Mouse (Mus musculus) thymus, postnatal 10 days (tissue): ENCODE measurements around the gene BC028528.
A peak's percentile ranks its signal among the peaks of the same experiment; 100 is the strongest.
"Not testable (repeated sequence)": the region's sequence is repeated elsewhere in the genome, so short reads cannot be mapped to it uniquely, and the experiment has no call there.

Experiments used
- DNase-seq, 2 experiments: peaks; one replicate each; pipeline ENCODE4 v3.0.0; 2021; ENCODE audit warnings: low spot score in 2 of 2

The BC028528 gene

DNA sequence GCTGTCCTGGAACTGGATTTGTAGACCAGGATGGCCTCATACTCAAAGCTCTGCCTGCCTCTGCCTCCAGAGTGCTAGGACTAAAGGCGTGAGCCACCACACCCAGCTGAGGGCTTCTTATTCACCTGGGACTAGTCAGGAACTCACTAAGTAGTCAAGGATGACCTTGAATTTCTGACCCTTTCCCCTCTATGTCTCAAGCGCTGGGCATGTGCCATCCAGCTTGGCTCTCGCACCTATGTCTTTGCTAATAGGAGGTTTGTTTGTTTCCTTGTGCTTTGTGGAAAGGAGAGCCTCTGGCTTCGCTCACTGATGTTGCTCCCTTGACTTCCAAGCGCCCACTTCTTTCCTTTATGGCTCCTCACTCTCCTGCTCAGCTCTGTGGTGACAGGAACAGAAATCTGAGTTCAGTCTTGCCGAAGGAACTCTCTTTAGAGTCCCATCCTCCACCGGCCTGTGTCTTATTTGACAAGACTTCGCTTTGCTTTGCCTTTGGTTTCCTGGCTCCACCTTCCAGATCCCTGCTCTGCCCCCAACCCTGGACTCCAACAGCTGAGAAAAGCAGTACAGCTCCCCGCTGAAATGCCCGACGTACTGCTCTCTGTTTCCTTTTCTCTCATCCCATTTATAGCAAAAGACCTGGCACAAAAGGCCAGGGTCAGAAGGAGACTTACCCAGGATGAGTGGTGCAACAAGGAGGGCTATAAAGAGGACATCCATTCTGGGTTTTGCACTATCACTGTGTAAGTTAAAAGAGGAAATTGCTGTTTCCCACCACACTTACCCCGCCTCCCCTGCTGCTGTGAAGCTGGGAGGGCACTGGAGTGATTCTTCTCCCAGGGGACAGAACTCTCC, at the start of gene BC028528:
BC028528 (minus strand) TSS at position 795 of the 855 bp plus-strand sequence.
- no peak for DNase-seq

DNA sequence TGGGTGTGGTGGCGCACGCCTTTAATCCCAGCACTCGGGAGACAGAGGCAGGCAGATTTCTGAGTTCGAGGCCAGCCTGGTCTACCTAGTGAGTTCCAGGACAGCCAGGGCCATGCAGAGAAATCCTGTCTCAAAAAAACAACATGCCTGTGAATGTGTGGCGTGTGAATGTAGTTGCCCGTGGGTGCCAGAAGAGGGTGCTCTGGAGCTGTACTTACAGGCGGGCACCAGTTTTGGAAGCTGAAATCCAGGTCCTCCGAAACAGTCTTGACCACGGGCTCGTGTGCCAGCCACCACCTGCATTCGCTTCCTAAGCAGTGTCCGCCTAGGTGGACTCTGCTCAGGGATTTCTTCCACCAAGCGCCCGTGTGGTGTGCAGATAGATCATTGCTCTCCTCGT, 47.0 kb upstream of the BC028528 start:
- peak in 1 of 2 experiments; percentile 31 for DNase-seq

DNA sequence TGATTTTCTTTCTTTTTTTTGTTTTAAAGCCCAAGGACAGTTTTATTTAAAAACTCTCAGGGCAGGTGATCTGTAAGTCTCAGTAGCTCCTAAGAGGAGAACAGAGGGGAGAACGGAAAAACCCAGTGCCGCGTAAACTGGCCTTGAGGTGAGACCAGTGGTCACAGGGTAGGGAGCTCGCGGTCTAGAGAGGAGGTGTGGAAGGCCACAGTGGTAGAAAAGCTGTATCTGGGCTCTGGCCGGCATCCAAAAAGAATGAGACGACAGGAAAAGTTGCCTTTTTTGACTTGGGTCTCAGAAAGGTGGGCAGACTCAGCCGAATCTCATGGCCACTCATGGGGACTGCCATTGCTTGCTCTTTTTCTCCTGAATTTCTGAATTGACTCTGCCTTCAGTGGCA, 46.4 kb upstream of the BC028528 start:
- no peak for DNase-seq

DNA sequence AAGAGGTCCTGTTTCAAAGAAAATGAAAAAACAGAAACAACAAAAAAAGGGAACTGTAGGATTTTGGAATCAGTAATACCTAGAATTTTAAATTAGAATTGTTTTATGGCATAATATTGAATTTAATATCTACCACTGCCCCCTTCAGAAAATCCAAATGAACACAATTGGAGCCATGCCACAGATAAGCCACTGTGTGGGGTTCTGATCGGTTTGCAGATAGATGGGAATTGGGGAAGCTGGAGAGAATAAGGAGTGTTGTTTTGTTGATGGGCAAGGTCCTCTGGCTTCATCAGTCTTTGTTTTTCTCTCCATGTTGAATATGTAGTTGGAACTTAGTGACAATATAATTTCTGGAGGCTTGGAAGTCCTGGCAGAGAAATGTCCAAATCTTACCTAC, 42.6 kb upstream of the BC028528 start:
- DNase-seq, result no peak

DNA sequence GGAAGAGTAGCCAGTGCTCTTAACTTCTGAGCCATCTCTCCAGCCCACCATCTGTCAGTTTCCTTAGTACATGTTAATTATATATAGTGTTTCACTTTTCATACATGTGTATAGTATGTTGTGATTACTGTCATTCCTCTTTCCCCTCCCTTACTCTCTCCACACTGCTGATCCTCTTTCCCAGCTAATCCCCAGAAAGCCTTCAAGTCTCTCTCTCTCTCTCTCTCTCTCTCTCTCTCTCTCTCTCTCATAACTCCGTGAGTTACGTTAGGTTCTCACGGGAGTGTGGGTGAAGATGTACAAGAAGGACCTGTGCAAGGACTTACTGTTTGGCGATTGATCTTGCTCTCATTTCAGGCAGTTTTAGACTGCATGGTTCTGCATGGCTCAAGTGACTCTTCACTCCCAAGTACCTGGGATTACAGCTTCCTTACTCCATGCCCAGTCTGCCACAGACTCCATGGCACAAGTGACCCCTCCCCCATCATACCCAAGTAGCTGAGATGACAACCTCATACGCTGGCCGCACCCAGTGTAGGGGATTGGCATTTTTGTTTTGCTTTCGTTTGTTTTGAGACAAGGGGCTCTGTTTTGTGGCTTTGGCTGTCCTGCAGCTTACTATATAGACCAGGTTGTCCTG, 41.4 kb upstream of the BC028528 start:
- DNase-seq, result no peak

DNA sequence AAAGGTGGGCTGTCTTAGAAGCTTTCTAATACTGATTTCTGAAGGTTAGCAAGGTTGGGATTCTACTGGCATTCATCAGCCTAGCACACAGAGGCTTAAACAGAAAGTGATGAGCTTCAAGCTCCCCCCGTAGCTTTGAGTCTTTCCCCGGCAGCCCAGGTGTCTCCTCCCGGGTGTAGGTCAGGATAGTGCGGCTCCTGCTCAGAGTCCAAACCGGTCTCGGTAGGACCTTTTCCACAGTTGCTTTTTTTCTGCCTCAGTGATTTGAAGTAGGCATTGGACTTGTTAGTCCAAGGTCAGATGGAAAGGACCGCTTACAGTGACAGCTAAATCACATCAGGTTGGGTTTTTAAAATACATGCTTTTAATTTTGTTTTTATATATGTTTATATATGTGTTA, 40.8 kb upstream of the BC028528 start:
- DNase-seq, result no peak

DNA sequence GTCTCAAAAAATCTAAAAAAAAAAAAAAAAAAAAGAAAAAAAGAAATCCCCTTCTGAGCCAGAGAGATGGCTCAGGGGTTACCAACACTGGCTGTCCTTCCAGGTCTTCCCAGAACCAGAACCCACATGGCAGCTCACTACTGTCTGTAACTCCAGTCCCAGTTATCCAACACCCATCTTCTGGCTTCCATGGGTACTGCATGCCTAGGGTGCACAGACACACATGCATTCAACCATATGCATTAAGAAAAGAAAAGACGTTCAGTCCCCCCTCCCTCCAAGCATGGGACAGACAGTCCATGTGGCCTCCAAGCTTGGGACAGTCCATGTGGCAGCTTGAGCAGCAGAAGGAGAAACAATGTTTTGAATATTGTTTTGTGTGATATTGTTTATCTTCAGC, 40.4 kb upstream of the BC028528 start:
- no peak for DNase-seq

DNA sequence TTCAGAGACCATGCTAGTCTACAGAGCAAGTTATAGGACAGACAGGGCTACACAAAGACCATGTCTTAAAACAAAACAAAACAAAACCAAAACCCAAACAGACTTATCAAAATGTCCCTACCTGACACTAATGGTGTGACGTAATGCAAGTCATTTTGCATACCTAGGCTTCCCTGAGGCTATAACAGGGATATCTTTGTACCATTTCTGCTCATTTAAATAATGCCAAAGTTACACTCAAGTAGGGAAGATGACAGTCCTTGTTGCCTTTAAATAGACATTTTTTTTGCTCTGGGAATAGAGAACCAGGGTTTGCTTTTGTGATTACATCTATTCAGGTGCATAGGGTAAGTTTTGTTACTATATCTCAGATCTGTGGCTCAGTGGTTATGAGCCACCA, 39.7 kb upstream of the BC028528 start:
- no peak for DNase-seq

DNA sequence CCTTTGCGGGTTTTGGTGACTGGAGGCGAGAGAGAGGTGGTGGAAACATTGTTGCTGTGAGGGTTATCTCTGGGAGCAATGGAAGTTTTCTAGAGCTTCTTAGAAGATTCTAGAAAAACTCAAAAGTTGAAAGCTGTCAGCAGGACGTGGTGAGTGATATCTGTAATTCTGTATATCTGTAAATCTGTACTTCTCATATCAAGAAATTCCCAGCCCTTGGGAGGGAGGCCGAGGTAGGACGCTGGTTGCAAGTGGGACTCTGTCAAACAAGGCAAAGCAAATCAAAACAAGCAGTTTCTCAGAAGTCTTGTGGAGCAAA, 38.6 kb upstream of the BC028528 start:
- DNase-seq, result peak in 1 of 2 experiments; percentile 28

DNA sequence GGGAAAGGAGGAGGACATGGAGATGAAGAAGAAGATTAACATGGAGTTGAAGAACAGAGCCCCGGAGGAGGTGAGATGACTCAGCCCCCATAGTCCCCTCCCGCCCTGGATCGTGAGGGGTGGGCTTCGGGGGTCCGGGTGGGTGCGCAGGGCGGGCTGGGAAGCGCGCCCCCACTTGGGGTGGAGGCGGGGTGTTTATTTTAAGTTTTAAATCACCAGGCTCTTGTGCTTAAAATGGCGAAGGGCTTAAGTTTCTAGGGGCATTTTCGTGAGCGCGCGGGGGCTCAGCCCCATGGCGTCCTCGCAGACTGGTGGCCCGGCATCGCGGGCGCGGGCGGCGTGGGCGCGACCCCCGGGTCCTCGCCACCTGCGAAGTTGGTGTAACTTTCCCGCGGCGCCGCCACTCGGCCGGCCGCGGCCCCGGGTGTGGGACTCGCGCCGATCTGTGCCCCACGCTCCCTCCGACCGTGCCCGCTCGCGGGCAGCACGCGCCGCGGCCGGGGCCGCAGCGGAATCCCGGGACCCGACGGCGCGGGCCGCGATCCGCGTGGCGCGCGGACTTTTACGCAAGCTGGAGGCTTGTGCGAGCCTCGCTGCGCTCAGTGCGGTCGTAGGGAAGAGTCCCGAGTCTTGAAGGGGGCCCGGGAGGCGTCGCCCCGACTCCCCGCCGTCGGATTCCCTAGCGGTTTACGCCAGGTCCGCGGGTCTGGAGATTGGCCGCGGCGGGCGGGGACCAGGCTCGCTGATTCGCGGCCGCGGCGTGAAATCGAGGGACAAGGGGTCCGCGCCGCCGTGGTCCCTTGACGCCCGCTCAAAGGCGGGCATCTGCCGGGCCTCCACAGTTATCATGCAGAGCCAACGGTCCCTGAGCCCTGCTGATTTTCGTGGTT, 38.0 kb upstream of the BC028528 start:
- DNase-seq, result peak; percentile 32 to 44

DNA sequence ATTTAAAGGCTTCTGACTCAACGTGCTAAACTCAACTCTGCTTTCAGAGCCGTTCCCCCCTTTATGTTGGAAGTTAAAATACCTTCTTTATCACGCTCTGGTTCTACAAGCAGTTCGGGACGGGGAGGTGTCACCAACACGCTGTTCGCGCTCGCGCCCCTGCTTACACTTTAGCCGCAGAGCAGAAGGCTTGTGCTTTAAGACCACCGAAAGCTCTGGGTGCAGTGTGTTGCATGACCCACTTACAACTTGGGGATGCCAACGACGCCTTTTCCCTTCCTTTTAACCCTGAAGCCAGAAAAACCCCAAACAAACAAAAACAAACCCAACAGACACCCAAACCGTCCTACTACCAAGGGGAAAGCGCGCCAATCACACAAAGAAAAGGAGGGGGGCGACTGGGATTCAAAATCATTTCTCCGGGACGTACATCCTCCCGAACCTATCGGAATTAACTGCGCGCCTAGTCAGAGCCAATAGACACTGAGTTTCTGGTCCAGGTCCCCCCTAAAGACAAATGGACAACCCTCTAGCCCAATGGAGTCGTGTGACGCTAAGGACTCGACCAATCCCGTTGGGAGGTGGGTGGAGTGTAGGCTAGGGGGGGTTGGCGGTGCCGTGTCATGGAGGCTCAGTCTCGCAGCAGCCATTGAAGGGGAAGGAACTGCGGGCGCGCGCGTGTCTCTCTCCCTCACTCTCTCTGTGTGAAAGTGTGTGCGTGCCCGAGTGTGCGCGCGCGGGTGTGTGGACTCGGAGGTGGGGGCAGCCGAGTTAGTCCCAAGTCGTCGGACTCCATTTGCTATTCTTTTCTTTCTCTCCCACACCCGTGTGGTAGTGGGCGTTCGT, 37.1 kb upstream of the BC028528 start, which contains the start of gene Anp32e:
Anp32e (plus strand) TSS at position 589 of the 846 bp plus-strand sequence.
- peak; percentile 97 to 98 for DNase-seq

DNA sequence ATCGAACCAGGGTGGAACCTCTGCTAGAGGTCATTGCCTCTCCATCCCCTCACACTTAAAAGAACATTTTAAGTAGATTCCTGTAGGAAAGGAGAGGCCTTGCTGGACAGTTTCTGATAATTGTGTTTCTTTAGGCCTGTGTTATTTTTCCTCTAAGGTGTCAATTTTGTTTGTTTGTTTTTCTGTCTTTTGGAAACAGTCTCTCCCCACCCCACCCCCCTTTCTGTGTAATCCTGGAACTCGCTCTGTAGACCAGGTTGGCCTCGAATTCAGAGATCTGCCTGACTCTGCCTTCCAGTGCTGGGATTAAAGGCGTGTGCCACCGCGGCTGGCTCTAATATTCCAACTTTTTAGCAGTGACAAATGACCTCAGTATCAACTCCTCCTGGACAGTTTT, 36.5 kb upstream of the BC028528 start:
- DNase-seq, result no peak

DNA sequence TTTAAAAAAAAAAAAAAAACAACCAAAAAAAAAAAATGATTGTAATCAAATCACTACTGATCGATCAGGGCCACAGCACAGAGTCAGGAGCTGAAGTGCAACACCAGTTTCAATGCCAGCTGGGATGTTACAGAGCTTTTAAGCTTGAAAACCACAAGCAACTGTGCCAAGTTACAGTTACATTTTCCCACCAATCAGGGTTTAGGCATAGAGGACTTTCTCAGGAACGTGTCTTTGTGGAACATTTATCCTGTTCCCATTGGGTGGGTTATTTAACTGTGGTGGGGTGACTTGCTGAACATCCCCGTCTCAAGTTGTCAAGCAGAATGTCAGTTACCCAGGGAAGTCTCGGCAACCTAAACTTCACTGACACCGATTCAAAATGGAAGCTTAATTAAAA, 33.3 kb upstream of the BC028528 start:
- peak in 1 of 2 experiments; percentile 36 for DNase-seq

DNA sequence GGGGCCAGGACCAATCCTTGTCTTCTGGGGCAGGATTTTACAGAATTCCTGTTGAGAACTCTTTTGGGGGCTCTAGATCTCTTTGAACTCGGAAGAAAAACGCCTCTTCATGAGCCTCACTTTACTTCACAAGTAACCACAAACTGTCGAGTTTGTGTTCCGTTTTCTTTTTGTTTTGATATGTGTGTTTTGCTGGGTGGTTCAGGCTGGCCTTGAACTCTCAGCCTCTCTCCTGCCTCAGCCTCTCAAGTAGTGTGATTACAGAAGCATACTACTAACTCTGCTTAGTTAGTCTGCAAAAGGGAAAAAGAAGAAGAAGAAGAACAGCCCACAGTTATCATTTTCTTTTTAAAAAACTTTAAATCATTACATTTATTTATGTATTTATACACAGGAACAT, 32.4 kb upstream of the BC028528 start:
- peak in 1 of 2 experiments; percentile 35 for DNase-seq

DNA sequence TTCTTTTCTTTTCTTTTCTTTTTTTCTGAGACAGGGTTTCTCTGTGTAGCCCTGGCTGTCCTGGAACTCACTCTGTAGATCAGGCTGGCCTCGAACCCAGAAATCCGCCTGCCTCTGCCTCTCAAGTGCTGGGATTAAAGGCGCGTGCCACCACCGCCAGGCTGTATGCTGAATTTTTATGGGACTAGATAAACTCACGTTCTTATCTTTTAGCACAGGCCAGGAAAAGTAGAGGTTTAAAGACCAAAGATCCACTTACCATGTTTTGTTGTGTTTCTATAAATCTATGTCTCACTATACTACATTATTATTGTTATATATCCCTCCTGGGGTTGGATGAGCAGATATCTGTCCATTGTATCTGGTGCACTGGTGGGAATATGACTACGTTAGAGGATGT, 31.6 kb upstream of the BC028528 start:
- not testable (repeated sequence) for DNase-seq

DNA sequence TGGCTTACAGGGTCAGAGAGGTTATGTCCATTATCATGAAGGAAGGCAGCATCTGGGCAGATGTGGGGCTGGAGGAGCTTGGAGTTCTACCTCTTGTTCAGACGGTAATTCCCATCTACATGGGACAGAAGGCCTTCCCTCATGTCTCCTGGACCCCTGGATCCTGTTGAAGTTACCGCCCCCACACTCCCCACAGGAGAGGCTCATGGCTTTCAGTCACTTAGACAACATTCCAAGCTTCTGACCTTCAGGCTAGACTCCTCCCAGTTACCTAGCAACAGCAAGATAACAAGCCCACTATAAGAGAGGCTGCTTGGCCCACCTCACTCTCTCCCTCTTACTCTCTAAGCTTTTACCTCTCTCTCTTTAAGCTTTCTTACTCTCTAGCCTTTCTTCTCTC, 28.7 kb upstream of the BC028528 start:
- not testable (repeated sequence) for DNase-seq

DNA sequence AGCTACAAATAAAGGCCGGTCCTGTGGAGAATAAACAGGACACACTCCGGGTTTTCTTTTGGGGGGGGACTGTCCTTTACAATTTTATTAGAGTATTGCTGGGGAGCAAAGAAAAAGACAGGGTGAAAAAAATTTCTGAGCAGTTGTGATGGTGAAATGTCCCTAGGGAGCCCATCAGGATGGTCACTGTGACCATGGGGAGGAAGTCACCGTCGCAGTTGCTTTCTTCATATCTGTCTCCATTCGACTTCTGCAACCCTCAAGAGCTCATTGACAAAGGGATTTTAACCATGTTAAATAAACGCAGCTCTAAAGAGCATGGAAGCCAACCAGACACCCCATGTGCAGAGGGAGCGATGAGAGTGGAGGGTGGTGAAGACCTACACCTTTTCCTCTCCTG, 25.0 kb upstream of the BC028528 start:
- DNase-seq, result no peak

DNA sequence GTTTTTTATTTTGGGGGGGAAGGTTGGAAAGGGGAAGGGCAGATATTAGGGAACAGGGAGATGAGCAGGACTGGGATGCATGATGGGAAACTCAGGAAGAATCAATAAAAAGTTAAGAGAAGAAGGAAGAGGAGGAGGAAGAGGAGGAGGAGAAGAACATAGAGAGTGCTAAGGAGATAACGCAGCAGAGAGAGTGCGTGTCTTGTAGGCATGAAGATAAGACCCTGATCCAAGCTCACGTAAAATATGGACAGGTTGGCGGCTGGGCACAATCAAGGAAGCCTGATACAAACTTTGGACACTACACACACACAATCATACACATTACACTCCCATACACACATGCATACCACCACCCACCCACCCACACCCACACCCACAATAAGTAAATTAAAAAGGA, 22.9 kb upstream of the BC028528 start:
- no peak for DNase-seq

DNA sequence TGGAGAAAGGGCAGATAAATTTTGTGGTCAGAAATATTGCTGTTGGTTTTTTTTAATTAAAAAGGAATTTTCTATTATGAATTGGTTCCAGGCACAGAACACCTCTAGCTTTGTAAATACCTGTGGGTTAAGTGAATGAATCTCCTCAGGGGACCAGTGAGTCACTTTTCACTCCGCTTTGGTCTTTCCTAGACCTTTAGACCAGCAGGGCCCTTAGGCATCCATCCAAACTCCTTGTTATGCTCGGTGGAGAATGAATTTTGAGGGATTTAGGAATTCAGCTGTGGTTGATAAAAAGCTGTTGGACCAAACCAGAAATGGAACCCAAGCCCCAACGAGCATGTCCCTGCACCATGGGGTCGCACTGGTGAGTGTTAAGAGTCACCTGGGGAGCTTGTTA, 15.8 kb upstream of the BC028528 start:
- DNase-seq, result no peak

DNA sequence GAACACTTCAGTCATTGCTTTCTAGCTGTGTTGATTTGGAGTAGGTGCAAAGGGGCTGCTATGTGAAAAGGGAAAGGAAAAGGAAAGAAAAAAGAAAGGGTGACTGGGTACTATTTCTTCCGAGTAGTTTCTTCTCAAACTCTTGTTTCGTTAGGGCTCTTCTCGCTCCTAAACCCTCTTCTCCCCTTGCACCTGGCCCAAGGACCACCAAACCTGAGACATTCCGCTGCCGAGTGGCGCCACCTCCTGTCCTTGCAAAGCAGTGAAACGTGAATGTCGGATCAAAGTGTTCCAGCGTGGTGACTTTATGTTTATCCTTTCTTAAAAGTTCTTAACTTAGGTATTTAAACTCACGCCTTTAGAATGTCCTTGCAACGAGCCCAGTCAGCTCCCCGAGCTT, 15.1 kb upstream of the BC028528 start:
- peak; percentile 74 to 84 for DNase-seq

DNA sequence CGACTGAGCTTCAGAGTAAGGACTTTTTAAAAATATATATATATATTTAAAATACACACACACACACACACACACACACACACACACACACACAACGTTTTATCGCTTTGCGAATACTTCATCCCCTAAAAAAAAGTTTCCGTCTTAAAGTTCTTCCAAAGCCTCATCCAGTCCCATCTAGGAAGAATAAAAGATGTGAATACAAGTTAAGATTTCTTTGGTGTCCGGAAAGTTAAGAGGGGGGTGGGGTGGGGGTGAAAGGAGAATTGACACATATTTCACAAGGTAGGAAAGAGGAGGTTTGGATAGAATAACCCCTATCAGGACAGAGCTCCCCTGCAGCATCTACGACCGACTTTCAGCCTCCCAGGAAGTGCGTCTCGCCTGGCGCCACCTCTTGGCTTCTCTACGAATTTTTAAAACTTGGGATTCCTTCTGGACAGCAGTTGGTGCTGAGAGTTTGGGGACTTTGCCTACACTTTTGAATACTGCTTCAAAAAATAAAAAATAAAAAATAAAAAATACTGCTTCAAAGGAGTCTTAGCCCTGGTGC, 14.2 kb upstream of the BC028528 start:
- peak in 1 of 2 experiments; percentile 57 for DNase-seq
